Mouse (Mus musculus) urinary bladder, postnatal 14 days (tissue): ENCODE data around the gene Rnaseh2c.
A peak's percentile ranks its signal among the peaks of the same experiment; 100 is the strongest.

ENCODE experiments used
- DNase-seq: peaks from one replicate; pipeline ENCODE4 v3.0.0; 2021; ENCODE audit warnings: low spot score

Gene Rnaseh2c

DNA sequence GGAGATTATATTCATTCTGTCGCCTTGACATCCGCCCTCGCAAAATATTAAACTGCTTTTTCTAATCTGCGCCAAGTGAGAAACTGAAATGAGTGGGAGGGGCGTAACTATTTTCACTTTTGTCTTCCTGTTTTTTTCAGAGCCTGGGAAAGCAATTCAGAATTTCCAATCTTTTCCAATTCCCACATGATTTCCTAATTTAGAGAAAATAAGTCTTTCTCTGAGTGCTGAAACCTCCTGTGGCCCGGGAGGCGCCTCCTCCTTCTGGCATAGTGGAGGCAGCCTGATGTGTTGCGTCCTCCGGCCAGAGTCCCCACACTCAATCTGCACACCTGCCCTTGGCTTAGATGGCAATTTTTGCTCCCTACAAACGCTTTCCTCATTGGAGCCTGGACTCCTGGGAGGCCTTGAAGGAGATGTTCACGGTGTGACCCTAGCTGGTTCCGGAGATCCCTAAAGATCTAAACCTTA lies 34.9 kb downstream of the Rnaseh2c start:
- DNase-seq: no peak

DNA sequence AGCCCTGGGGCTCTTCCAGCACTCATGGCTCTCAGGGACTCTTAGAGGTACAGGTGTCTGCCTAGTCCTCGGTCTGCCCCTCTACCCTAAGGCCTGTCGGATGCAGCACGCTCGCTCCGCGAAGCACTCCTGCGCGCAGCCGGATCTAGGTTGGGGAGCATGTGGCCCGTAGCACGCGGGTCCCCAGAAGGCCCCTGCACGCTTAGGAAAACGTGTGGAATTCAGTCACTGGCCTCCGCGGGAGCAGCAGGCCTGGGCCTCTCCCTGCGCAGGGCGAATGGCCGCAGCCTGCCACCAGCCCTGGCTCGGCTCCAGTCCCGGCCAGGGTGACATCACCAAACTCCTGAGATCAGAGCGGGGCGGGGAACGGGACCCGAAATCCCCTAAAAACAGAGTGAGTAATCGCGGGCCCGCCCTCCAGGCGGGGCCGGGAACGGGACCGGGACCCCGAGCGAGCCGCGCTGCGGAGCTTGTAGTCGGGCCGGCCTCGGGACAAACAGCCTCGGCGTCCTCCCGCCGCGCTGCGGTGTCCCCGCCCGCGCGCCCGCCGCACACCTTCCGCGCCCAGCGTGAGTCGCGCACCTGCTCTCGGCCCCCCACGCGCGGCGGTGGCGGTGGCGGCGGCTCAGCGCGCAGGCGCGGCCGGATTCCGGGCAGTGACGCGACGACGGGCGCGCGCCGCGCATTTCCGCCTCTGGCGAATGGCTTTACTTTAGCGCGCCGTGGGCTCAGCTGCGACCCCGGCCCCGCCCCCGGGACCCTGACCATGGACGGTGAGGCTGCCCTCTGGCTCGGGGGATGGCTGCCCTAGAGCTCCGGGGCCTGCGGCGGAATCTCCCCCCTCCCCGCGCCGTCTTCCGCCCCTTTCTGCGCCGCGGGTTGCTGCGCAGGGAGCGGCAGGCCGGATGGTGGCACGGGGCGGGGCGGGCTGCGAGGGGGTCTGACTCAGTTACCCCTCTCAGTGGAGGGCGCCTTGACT lies 35.7 kb downstream of the Rnaseh2c start, which contains the start of gene Rela:
Gene Rela, plus strand, starts transcription at position 415 of the 979 bp plus-strand sequence.
- DNase-seq: peak; percentile 92

DNA sequence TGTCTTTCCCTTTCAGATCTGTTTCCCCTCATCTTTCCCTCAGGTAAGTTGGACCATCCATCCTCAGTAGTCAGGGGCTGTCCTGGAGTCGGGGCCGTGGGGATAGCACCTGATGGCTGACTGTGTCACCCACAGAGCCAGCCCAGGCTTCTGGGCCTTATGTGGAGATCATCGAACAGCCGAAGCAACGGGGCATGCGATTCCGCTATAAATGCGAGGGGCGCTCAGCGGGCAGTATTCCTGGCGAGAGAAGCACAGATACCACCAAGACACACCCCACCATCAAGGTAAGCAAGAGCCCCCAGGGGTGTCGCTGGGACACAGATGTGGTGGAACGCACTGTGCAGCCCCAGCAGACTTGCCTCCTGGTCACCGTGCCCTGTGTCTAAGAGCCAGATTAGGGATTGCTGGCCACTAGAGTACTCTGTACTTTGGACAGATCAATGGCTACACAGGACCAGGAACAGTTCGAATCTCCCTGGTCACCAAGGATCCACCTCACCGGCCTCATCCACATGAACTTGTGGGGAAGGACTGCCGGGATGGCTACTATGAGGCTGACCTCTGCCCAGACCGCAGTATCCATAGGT lies 36.8 kb downstream of the Rnaseh2c start:
- no peak for DNase-seq

DNA sequence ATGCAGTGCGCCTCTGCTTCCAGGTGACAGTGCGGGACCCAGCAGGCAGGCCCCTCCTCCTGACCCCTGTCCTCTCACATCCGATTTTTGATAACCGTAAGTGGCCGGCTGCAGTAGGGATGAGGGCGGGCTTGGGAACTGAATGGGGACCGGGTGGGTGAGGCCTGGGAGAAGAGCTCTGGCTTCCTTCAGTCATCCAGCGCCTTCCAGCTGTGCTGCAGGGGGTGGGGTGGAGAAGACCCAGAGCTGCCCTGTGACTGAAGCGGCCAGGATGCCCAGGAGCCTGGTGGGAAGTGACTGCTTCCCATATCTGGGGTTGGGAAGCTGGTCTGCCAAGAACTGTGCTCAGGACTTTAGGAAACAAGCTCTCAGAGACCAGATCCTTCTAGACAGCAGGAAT lies 38.7 kb downstream of the Rnaseh2c start:
- DNase-seq: no peak

DNA sequence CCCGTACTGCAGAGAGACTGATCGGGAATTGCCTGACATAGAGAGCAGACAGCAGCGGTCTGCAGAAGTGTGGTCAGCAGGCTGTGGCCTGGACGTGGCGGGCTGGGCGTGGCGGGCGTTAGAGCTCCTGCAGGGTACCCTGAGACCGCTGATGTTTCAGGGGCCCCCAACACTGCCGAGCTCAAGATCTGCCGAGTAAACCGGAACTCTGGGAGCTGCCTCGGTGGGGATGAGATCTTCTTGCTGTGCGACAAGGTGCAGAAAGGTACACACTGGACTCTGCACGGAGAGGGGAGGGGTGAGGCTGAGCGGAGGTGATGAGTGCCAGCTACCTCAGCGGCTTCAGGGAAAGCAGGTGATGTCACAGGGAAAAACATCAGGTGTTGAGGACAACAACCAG lies 39.3 kb downstream of the Rnaseh2c start:
- DNase-seq: no peak

DNA sequence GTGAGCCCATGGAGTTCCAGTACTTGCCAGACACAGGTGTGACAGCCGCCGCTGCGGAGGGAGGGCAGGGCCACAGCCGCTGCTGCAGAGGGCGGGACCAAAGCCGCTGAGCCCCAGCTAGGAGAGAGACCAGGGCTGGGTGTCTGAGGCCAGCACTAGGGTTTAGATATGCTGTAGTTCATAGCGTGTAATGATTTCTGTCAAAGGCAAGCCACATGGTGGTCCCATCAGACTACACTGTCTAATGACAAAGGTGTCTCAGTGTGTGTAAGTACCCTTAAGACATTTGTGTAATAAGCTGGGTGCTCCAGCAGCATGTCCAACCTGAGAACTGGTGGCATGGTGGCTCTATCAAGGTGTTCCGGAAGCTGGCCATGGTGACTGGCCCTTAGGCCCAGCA lies 40.0 kb downstream of the Rnaseh2c start:
- no peak for DNase-seq

DNA sequence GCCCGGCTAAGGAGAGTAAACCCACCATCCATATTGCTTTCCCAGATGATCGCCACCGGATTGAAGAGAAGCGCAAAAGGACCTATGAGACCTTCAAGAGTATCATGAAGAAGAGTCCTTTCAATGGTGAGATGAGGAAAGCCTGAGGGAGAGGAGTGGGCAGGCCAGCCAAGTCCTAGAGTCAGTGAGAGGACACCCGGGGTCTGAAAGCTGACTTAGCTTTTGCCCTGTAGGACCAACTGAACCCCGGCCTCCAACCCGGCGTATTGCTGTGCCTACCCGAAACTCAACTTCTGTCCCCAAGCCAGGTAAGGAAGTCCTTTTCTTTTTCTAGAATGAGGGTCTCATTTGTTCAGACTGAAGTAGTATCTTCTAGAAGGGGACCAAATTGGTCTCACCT lies 43.6 kb downstream of the Rnaseh2c start:
- DNase-seq: no peak

DNA sequence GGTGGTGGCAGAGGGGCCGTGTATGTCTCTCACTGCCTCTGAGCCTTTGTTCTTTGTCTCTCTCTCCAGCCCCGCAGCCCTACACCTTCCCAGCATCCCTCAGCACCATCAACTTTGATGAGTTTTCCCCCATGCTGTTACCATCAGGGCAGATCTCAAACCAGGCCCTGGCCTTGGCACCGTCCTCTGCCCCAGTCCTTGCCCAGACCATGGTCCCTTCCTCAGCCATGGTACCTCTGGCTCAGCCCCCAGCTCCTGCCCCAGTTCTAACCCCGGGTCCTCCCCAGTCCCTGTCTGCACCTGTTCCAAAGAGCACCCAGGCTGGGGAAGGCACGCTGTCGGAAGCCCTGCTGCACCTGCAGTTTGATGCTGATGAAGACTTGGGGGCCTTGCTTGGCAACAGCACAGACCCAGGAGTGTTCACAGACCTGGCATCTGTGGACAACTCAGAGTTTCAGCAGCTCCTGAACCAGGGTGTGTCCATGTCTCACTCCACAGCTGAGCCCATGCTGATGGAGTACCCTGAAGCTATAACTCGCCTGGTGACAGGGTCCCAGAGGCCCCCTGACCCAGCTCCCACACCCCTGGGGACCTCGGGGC lies 45.2 kb downstream of the Rnaseh2c start:
- DNase-seq: no peak

DNA sequence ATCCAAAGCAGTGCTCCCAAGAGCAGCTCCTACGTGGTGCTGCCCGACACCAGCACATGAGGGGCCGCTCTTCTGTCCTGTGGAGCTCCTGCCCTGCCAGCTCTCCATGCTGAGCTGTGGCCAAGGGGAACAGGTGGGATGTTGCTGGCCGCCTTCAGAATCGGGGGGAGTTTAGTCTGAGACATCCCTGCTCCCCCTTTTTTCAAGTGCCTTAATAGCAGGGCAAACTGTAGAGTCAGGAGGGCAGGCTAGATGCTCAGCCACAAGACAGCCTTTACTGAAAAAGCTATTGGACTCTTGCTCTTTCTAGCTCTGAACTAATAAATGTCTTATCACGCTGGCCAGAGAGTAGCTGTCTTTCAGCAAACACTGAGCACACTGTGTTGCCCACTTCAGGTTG lies 46.1 kb downstream of the Rnaseh2c start:
- DNase-seq: no peak

DNA sequence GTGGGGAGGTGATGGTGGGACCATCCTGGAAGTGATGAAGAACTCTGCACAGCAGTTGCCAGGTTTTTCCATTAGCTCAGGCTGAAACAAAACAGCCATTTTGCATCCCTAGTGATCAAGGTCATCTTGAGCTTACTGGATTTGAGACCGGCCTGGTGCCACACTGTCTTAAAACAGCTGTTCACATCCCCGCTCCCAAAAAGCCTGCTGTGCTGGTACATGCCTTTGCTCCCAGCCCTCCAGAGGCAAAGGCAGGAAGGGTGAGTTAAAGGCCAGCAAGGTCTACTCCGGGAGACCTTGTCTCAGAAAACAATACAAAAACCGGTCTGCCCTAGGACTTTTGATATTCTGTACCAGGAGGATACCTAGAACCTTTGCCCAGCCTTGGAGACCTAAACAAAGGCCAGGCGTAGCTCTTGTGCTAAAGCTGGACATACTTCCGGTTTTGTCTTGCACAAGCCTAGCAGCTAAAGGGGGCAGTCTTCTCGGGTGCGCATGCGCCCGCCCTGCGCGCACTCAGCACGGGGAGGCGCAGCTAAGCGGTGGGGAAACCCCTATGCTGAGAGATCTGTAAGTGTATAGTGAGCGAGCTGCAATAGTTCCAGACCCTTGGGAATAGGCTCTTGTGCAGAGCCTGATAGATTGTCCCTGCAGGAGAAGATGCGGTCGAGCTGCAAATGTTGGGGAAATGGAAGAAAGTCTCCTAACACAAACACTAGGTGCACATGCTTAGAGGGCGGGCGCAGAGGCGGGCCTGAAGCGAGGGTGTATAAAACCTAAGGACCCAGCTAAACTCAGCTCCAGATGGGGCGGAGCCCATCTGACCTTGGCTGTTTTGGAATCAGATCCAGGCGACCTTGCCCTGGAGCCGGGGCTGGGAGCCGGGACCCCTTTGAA lies 47.0 kb downstream of the Rnaseh2c start:
- DNase-seq: peak; percentile 78

DNA sequence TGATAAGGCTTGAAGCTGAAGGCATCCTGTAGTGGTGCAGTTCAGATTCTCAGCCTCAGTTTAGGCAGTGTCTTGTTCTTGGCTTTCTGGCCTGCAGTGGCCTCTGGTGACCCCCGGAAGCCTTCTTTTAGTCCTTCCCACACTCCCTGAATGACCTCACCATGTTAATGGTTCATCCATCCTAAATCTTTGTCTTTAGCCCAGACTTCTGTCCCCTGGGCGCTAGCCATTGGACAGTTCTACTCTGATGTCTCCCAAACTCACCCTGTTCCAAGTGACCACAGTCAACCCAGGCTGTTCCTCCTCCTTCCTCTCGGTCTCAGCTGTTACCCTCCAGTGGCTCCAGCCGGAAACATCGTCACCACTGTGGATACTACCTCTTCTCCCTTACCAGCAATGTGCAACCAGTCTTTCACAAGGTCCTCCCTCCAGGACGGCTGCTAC lies 47.6 kb downstream of the Rnaseh2c start:
- DNase-seq: no peak

DNA sequence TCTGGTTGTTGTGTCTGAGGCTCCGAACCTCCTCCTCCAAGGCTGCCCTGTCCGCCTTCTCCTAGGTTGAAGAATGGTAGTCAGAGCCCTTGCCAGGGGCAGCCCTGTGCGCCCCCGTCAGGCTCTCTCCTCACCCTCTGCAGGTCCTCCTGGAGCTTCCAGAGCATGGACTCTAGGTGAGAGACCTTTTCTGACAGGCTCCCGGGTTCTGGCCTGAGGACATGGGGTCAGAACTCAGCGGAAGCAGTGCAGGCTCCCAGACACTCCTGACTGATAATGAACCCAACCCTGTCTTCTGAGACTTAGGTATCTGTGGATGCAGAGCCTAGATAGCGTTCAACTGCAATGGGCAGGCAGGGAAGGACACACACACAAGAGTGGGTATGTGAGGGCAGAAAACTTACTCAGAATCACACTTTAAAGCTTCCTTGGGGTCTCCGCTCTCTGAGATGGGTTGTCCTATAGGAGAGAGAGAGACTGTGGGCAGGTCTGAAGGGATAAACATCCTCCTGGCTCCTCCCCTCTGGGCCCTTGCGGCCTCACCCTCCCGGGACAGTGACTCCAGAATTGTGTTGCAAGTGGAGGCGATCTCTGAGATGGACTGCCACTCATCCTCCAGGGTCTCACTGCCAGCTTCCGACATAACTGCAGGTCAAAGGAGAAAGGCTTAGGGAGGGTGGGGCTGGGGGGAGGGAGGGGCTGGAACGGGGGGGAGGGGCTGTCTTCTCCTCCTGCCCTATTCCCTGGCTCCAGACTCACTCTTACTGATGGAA lies 50.0 kb downstream of the Rnaseh2c start:
- DNase-seq: no peak

DNA sequence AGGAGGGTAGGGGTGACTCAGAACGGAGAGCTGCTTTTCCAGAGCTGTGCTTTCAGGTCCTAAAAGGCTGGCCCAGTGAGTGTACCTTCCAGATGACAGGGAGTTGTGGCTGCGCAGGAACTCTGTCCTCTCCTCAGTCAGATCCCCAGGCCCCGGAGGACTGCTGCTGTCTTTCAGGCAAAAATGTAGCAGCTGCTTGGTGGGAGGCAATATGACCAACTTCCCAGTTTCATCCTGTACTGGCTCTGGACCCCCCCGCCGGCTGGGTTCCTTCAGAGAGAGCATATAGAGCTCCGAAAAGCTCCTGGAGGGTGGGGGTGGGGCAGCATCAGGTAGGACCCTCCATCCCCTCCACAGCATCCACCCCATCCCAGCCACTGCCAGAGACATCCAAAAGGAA lies 50.9 kb downstream of the Rnaseh2c start:
- no peak for DNase-seq

DNA sequence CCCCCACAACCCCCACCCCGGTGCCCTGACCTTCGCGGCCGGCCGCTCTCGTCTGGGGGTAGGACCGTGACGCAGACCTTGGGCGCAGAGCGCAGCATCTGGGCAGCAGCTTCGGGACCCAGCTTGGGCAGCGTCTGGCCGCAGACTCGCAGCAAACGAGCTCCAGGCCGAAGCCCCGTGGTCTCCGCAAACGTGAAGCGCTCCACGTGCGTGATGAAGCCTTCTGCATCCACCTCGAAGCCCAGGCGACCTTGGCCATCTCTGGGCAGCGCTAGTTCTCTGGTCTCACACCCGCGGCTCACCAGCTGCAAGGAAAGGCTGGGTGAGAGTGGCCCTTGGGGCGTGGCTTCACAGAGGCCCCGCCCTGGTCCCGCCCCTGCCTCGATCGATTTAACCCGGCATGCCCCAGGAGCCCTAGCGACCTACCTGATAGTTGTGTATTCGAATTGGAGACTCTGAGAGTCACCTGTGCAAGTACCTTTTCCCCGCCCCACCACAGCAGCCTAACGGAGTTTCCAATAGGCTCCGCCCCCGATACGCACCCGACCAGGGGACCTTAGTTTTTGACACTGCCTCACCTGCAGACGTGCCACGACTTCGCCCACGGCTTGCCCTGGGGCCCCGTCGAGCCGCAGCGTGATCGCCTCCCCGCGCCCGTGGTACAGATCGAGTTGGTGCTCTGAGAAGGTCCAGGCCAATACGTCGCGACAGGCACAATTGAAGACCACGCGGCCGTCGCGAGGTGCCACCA lies 52.5 kb downstream of the Rnaseh2c start:
- DNase-seq: no peak

DNA sequence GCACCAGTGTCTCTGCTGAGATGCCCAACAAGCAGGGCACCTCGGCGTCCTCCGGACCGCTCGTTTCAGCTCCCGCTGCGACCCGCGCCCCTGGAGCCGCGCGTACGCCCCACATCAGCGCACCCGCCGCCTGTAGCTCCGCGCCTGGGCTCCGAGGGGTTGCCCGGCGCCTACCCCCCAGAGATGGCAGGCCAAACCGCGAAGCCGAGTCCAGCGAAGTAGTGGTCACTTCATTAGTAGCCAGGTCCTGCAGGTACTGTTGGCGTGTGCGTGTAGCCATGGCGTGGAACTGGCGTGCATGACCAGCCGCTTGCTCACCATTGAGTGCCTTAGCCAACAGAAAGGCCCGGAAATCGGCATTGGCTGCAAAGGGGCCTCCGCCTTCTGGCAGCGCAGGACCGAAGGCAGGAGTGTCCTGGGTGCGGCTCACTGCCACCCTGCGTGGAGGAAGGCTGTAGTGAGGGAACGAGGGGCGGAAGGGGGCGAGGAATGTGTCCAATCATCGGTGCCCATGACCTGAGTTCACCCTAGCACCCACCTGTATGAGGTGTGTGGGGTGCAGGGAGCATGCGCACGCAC lies 53.1 kb downstream of the Rnaseh2c start:
- DNase-seq: no peak
